Mouse (Mus musculus) layer of hippocampus, adult 8-10 months (tissue): ENCODE results near the gene Alg12. TPM values are rescaled to one million over a fixed set of nuclear protein-coding genes. Genes with fewer than 3 reads are reported as not detected.
"Not testable (repeated sequence)": the region's sequence is repeated elsewhere in the genome, so short reads cannot be mapped to it uniquely, and the experiment has no call there.

Experiments
- DNase-seq, 2 experiments: peaks; one replicate each; pipeline ENCODE4 v3.0.0; 2022; ENCODE audit warnings: low spot score in 2 of 2
- total RNA-seq, 4 experiments: library from RNA; stranded (reverse); gene quantifications; 2 replicates each; pipeline ENCODE4 v1.2.4; 2022

Alg12 gene
- total RNA-seq, 4 experiments from 2014 or later, result 11.3 to 16.7 (median 14.3) TPM

DNA sequence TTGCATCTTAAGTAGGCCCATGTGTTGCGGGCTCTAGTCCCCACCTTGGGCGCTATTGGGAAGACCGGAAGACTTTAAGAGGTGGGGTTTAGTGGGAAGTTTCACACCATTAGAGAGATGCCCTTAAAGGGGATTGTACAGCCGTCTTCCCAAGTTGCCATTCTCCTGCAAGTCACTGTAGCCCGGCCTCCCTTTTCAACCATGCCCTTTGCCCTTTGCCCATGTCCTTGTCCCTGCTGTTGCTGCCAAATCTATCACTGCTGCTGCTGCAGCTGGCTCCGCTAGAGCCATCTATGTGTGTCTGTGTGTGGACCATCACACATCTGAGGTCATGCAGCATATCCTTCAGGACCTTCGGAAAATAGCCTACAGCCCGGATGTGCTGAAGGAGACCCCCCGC, 13.4 kb upstream of the Alg12 start:
- DNase-seq, result no peak

DNA sequence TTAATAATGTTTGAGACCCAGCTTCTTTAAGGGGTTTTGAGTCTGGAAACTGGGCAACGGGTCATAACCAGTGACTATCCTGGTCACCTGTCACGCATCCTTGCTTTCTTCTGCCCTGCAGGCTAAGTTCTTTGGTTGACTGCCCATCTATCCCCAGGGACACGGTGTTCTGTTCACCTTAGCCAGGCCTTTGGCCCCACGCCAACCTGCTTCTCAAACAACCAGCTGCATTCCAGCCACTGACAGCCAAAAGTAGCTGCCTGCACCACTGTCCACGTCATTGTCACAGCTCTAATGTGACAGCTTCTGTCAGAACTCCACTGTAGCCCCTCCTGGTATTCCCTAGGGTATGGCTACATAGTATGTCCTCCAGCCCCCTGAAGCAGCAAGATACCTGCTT, 12.4 kb upstream of the Alg12 start:
- DNase-seq, result no peak

DNA sequence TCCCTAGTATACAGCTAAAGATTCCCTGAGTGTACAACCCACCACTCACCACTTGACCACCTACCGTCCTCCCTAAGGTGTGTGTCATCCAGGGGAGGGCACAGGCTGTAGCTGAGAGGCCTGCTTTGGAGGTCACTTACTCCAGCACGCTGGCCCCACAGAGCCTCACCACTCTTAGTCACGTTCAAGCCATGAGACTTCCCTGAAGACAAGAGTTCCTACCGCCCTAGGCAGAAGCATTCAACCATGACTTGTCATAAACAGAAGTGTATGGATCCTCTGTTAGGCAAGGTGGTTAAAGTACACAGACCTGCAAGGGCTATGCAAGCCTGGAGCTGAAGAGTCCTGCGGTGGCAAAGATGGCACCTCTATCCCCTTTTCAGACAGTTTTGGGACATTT, 11.6 kb upstream of the Alg12 start:
- DNase-seq, result no peak

- DNase-seq, result no peak
These were observed 10.8 kb upstream of the Alg12 start for GRCm38 (mm10) chr15:88829791-88830440.

DNA sequence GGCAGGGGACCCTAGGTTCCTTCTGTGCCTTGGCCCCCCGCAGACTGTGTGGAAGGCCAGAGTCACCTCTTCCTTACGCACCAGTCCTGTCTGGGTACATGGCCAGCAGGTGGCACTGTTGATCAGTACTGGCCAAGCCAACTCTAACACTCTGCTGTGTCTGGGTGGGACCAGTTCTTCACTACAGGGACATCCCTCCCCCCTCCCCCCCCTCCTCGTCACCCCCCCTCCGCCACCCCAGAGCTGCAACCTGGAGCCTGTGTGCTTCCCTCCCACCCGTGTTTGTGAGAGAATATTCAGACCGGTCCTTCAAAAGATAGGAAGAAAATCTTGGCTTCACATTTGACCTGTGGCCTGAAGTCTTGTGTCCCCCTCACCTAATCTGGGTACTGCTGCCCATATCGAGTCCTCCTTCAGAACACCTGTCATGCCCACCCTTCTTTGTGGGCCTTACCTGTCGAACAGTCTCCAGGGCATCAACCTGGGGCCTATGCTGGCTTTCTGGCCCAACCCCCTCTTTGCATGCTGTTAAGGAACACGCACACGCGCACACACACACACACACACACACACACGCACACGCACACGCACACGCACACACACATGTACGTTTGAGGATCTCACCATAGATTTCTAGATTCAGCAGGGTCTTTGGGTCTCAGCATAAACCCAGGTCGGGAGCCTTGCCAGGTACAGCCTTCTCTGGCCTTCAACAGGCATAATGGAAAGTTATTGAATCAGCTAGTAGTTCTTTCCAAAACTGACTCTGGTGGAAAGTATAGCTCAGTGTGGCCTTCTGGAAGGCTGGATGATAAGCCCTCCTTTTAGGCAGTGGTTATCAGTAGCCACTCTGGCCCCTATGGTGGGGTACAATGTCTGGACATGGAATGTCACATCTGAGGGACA, 9.9 kb upstream of the Alg12 start:
- peak; percentile 69 to 91 for DNase-seq

- DNase-seq, result peak in 1 of 2 experiments; percentile 46
These were observed 9.1 kb upstream of the Alg12 start for GRCm38 (mm10) chr15:88827991-88828799.

DNA sequence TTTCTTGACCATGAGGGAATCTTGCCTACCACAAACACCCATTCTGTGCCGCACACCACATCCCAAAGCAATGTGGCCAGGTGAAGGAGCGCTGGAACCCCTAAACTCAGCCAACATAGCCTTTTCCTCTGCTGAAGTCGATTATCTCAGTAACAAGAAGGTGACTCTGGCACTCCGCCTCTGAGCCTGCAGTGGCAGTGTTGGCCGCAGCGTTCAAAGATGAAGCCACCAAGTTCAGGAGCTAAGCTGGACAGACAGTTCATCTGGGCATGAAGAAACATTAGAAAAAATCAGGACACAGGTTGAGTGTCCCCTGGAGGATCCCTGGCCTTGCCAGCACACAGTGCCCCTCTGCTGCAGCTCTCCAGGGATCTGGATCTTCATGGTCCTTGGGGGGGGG, 8.3 kb upstream of the Alg12 start:
- DNase-seq, result no peak

DNA sequence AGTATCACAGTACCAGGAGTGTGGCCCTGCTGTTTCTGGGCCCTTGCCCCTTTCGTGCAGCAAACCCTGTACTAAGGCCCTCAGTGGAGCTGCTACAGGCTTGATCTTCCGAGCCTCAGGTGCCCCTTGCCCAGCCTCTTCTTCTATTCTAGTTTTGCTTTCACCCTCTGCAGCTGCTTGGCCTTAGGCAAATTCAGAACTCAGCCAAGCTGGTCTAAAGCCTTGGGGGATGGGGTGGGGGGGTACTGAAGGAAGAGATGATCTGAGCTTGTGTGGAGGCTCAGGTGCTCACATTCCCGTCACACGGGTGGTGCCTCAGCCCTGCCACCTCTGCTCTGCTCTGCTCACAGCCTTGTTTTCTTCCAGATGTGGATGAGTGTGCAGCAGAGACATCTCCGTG, 4.3 kb upstream of the Alg12 start:
- no peak for DNase-seq

- DNase-seq, result no peak
These were observed 3.4 kb upstream of the Alg12 start for GRCm38 (mm10) chr15:88822513-88822912.

DNA sequence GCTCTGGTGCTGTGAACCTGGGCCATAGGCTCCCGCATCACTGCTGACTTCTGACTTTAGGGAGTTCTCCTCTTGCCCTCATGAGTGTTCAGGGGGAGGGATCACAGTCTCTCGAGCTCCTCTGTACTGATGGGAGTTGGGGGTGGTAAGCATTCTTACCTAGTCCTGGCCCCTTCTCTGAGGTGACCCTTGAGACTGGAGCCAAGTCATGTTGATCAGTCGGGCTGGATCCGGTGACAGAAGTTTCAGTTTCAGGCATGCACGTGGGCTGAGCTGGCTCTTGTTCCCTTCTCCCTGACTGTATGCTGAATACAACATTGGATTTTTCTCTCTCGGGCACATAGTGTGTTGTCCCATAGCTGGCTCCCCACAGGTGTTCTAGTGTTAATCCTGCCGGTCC, 2.3 kb upstream of the Alg12 start:
- no peak for DNase-seq

GRCm38 (mm10) chr15:88819906-88820303, 787 bp upstream of the Alg12 start:
- DNase-seq, result no peak

DNA sequence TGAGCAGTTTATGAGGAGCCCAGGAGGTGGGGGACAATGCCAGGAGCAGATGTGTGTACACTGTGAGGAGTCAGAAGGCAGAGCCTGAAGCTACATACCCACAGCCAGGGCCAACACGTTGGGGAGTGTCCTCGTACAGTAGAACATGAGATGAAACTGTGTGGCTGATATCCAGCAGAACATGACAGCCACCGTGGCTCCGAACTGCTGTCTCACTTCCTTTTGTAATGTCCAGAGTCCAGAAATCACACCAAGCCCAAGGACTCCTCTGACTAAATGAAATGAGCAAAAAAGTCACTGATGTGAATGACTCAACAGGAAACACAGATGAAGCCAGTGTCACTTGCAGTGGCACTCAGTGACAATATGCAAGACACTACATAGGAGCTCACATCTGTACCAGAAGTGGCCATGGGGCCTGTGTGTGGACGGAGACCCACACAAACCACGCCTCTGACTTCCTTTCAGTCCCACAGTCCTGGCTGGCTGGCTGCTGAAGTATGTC, 3.9 kb downstream of the Alg12 start:
- DNase-seq, result no peak

DNA sequence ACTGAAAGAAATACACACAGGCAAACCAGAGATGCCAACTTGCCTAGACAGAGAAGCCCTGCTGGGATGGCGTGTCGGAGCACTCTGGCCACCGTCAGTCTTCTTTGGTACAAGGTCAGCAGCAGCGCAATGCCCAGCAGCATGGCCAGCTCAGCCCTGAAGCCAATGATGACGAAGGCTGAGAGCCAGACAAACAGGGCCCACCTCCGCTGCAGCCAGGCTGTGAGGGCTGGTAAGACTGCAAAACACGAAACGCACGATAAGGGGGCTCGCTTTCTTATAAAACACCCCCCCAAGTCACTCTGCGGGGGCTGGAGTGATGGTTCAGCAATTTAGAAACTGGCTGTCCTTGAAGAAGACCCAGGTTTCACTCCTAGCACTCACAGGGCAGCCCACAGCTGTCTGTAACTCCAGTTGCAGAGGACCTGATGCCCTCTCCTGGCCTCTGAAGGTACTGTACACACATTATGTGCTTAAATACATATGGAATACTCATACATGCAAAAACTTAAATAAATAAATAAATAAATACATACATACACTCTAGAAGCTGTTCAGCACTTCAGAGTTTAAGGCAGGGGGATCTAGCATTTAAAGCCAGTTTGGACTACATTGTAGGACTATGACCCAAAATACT, 4.6 kb downstream of the Alg12 start:
- DNase-seq, result no peak

- not testable (repeated sequence) for DNase-seq
These were observed 5.2 kb downstream of the Alg12 start for GRCm38 (mm10) chr15:88813873-88814272.

DNA sequence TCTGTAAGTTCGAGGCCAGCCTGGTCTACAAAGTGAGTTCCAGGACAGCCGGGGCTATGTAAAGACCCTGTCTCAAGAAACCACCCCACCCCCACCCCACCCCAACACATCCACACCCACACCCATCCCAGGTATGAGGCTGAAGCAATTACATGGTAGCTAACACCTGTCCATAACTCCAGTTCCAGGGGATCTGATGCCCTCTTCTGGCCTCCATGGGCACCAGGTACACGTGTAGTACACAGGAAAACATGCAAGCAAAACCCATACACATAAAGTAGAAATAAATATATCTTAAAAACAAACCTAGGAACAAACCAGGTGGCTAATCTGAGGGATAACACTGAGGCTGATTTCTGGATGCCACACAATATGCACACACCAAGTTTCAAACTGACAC, 5.9 kb downstream of the Alg12 start:
- DNase-seq, result no peak

GRCm38 (mm10) chr15:88810369-88810768, 8.7 kb downstream of the Alg12 start:
- no peak for DNase-seq

- DNase-seq, result no peak
These were observed 11.0 kb downstream of the Alg12 start for GRCm38 (mm10) chr15:88808121-88808520.

DNA sequence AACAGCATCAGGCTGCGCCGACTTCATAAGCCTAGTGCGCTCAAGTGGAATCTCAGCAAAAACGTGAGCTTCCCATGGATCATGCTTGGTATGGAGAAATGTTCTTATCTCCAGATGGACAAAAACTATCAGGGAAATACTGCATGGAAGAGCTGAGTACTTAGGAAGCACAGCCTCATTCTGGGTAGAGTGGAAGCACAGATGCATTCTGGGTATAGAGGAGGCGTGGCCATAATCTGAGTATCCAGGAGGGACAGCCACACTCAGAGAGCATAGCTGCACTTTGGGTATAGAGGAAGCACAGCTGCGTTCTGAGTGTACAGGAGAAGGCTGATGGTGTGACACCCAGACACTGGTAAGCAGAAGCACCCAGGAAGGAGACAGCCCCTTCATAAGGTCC, 16.8 kb downstream of the Alg12 start:
- DNase-seq, result no peak

GRCm38 (mm10) chr15:88801903-88802302, 17.2 kb downstream of the Alg12 start:
- DNase-seq, result no peak

- no peak for DNase-seq
These were observed 18.2 kb downstream of the Alg12 start for GRCm38 (mm10) chr15:88800921-88801354.

GRCm38 (mm10) chr15:88799950-88800371, 19.2 kb downstream of the Alg12 start:
- no peak for DNase-seq
